Mouse (Mus musculus) intestine, postnatal 0 days (tissue): ENCODE results near the gene Usp22. TPM values are rescaled to one million over a fixed set of nuclear protein-coding genes. Genes with fewer than 3 reads are reported as not detected.

Experiments used
- ATAC-seq: fragments of 200-750 bp; cut with Nextera tagmentation; 2 replicates; pipeline ENCODE4 v1.8.0; 2017; ENCODE audit warnings: mild to moderate bottlenecking, moderate TSS enrichment, moderate library complexity
- H3K27ac ChIP-seq: fragments of 300-500 bp; sonication (generic); 2 replicates; pipeline ENCODE4 v1.5.1; 2014; ENCODE audit warnings: mild to moderate bottlenecking, low read depth, low read length, moderate library complexity
- H3K27me3 ChIP-seq: fragments of 300-500 bp; sonication (generic); replicated peaks from 2 replicates; pipeline ENCODE4 v1.6.1; 2014; ENCODE audit warnings: low read length, mixed read lengths; ENCODE audit not compliant: control insufficient read depth, insufficient read depth
- H3K36me3 ChIP-seq: fragments of 300-500 bp; sonication (generic); 2 replicates; pipeline ENCODE4 v1.6.1; 2014; ENCODE audit warnings: mild to moderate bottlenecking, moderate library complexity; ENCODE audit not compliant: control insufficient read depth, insufficient read depth
- H3K4me1 ChIP-seq: fragments of 300-500 bp; sonication (generic); replicated peaks from 2 replicates; pipeline ENCODE4 v1.6.1; 2014; ENCODE audit warnings: antibody characterized with exemption, low read length, mixed read lengths; ENCODE audit not compliant: control insufficient read depth, insufficient read depth
- H3K4me2 ChIP-seq: fragments of 300-500 bp; sonication (generic); replicated peaks from 2 replicates; pipeline ENCODE4 v1.6.1; 2014; ENCODE audit warnings: low read depth, mild to moderate bottlenecking, moderate library complexity
- H3K4me3 ChIP-seq: fragments of 300-500 bp; sonication (generic); 2 replicates; pipeline ENCODE4 v1.5.1; 2014; ENCODE audit warnings: low read depth, low read length
- H3K9ac ChIP-seq: fragments of 300-500 bp; sonication (generic); 2 replicates; pipeline ENCODE4 v1.6.1; 2014; ENCODE audit warnings: mild to moderate bottlenecking, low read depth, low read length
- H3K9me3 ChIP-seq: fragments of 300-500 bp; sonication (generic); 2 replicates; pipeline ENCODE4 v1.6.1; 2016; ENCODE audit warnings: mixed run types; ENCODE audit not compliant: control insufficient read depth
- CTCF ChIP-seq: sonication (generic); IDR thresholded peaks from 2 replicates; pipeline ENCODE4 v1.5.1; 2016; ENCODE audit warnings: low read depth, mild to moderate bottlenecking, control low read depth, antibody characterized with exemption, moderate library complexity
- WGBS: fragments of 180-500 bp; shearing (Covaris S2); extraction: QIAGEN DNeasy Blood & Tissue Kit; methylation state at CpG from one replicate; pipeline ENCODE4 v1.1.7; 2014; 5-methylcytosine and 5-hydroxymethylcytosine counted together
- polyA plus RNA-seq: library from polyadenylated mRNA; unstranded; fragments of >200 nt; fragmentation: Nextera tagmentation; extraction: Ambion mirVana; gene quantifications from 2 replicates; pipeline ENCODE4 v1.2.1, GENCODE M21; 2015

Usp22 gene
- polyA plus RNA-seq, 1 experiment from 2014 or later: 27.0 TPM

DNA sequence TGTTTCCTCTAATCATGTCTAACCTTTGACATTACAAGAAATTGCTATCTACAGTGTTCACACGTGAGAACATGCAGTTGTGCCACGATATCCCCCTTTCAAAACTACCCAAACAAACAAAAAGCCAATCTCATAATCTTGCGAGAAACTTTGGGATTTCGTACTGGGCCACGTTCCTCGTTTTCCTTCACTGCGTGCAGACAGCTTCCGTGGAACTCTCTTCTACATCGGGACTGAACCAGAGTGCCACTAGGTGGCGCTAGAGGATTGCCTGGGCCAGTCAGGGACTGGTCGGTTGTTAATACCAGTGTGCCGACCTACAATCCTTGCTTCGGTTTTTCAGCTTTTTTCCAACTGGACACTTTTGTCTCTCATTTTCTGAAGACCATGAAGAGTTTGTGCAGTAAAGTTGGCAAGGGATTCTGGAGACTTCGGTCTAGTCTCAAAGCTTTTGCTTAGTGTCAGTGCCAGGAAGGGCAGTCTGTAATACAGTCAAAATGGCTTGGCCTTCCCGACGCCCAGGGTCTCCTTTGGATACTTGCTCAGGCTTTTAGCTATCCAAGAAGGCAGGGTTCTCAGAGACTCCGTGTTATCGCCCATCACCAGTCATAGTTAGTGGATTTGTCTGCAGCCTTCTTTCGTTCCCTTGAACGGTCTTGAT, 70.5 kb downstream of the Usp22 start:
- H3K27ac ChIP-seq: no peak overlapping the region
- WGBS: 21% methylated on average over 20 of the region's 20 CpGs
- H3K4me2 ChIP-seq: peak overlapping the region; percentile 25; the same call in 1 of the 2 replicates
- H3K36me3 ChIP-seq: no peaks in the 10 kb centered on the region
- TF ChIP-seq CTCF: peak; percentile 100
- no peaks in the 10 kb centered on the region for H3K27me3 ChIP-seq
- H3K4me3 ChIP-seq: no peak overlapping the region
- H3K9ac ChIP-seq: no peak overlapping the region
- peak; percentile 85 for ATAC-seq
- H3K4me1 ChIP-seq: no peaks in the 10 kb centered on the region
- H3K9me3 ChIP-seq: no peaks in the 10 kb centered on the region

DNA sequence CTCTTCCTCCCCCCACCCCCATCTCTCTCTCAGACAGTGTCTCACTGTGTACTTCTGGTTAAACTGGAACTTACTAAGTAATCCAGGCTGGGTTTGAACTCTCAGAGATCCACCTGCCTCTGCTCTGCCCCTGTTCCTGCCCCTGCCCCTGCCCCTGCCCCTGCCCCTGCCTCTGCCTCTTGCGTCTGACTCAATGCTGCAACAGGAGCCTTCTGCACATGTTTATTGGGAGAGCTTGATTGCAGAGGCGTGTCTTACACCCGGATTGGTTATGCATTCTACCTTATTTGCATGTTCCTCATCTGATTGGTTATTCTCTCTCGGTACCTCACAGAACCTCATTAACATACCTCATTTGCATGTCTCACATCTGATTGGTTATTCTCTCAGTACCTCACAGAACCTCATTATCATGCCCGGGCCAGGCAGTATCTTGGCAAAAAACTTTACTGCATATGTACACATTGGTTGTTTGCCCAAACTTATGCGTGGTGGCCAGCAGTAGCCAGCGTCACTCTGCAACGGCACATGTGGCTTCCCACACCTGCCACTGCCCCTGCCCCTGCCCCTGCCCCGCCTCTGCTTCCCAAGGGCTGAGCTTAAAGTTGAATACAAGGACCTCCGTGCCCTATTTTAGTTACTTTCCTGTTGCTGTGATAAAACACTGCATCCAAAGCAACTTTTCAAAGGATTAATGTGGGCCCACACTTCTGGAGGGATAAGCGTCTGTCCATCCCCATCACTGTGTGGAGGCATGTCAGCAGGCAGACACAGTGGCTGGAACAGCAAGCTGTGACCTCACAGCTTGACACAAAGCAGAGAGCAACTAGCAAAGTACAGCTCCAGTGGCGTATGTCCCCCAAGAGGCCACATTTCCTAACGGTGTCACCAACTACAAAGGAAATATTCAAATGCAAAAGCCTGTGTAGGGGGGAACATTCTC, 72.2 kb downstream of the Usp22 start:
- whole genome bisulfite sequencing: 71% methylated on average over 12 of the region's 13 CpGs
- Histone ChIP-seq H3K4me2 (no peak overlapping the region), H3K36me3 (no peaks in the 10 kb centered on the region), H3K27me3 (no peaks in the 10 kb centered on the region), H3K4me1 (no peaks in the 10 kb centered on the region), H3K9me3 (no peaks in the 10 kb centered on the region), H3K9ac (no peak overlapping the region), H3K4me3 (no peak overlapping the region), H3K27ac (no peak overlapping the region)
- no peak for ATAC-seq
- no peak for TF ChIP-seq CTCF

Other genes with a start within 250 kb of the Usp22 start
- gene Map2k3, start 243.0 kb downstream of the Usp22 start, polyA plus RNA-seq: 86.4 and 86.5 TPM in 2 replicates
- 0.58 and 0.76 TPM in 2 replicates for gene Kcnj12, start 152.5 kb downstream of the Usp22 start, polyA plus RNA-seq
- 1.8 and 2.3 TPM in 2 replicates for gene Tnfrsf13b, start 48.3 kb downstream of the Usp22 start, polyA plus RNA-seq
- gene Aldh3a1, start 32.5 kb upstream of the Usp22 start, polyA plus RNA-seq: 0.10 and 0.12 TPM in 2 replicates
- gene Aldh3a2, start 92.4 kb upstream of the Usp22 start, polyA plus RNA-seq: 60.7 and 63.1 TPM in 2 replicates
- not detected in 2 replicates for gene Slc47a2, start 167.8 kb upstream of the Usp22 start, polyA plus RNA-seq
- gene Slc47a1, start 203.3 kb upstream of the Usp22 start, polyA plus RNA-seq: 8.0 and 9.8 TPM in 2 replicates